Mouse (Mus musculus) mature B cell (primary cell): ENCODE measurements around the gene Hspa4.
"Not testable (repeated sequence)": the region's sequence is repeated elsewhere in the genome, so short reads cannot be mapped to it uniquely, and the experiment has no call there.

ENCODE experiments used
- in situ Hi-C: fragments of 300-500 bp; cut with MboI; formaldehyde crosslinking; loops from 2 replicates; pipeline ENCODE4 v1.14.3; 2019

The Hspa4 gene

DNA sequence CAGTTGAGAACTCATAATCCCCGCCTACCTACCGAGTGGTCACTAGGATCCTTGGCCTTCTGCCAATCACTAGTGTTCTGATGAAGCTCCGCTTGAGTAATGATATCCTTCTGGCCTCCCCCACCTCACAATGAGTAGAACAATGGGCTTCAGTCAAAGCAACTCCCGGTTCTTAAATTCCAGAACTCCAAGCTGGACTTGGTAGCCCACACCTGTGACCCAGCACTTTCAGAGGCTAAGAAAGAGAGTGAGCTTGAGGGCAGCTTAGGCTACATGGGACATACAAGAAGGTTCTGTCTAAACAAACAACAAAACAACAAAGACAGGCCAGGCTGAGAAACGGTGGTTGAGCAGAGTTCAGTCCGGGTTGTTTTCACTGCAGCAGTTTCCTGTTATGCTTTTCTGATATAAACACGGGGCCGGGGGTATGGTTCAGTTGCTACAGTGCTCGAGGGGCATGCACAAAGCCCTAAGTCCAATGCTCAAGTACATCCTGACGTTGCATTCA, 7.4 kb upstream of the Hspa4 start:
- in situ Hi-C loops = loop anchor here (10.0 kb wide), 1 partner anchor 47 kb away; the partner anchor contains the start of gene Aff4

- in situ Hi-C loops = loop anchor here (10.0 kb wide), 1 partner anchor 48 kb away; the partner anchor contains the start of gene Aff4
These were observed 6.7 kb upstream of the Hspa4 start for GRCm38 (mm10) chr11:53306965-53307364.

- in situ Hi-C loops = loop anchor here (10.0 kb wide), 1 partner anchor 51 kb away; the partner anchor contains the start of gene Aff4
These were observed 4.0 kb upstream of the Hspa4 start for GRCm38 (mm10) chr11:53304044-53304840.

DNA sequence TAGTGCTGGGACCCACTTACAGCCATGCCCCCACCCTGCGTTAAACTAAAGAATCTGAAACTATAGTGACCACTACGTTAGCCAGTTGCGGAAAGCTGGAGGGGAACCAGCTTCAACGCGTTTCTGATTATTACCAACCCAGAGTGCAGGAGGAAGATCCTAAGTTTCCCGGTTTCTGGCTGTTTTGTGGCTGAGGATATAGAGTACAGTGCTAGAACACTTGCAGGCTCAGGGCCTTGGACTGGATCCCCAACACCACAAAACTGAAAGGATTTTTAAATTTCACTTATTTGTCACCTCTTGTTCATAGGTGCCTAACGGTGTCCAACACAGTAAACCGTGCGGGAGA, 884 bp upstream of the Hspa4 start:
- in situ Hi-C loops = loop anchor here (10.0 kb wide), 1 partner anchor 54 kb away; the partner anchor contains the start of gene Aff4

GRCm38 (mm10) chr11:53299551-53300329, 517 bp downstream of the Hspa4 start:
- in situ Hi-C loops = loop anchor here (10.0 kb wide), 1 partner anchor 55 kb away; the partner anchor contains the start of gene Aff4

GRCm38 (mm10) chr11:53297947-53298860, 2.1 kb downstream of the Hspa4 start:
- in situ Hi-C loops = no loop called here

GRCm38 (mm10) chr11:53296880-53297279, 3.4 kb downstream of the Hspa4 start:
- in situ Hi-C loops = no loop called here

DNA sequence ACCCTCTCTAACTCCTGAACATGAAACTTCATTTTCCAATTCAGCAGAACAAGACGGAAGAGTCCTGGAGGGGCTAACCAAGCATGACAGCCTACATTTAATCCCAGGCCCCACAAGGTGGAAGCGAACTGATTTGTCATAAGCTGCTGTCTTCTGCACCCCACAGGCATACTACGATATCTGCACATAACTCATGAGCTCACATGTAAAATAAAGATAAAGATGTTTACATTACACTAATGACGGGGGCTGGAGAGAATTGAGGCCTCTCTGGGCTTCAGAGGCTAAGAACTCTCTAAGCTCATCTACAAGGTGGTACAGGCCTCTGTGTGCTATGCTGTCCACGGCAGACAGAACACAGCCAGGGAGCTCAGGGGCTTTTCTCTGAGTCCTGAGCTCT, 5.8 kb downstream of the Hspa4 start:
- in situ Hi-C loops = no loop called here

GRCm38 (mm10) chr11:53290871-53291270, 9.4 kb downstream of the Hspa4 start:
- in situ Hi-C loops = no loop called here

GRCm38 (mm10) chr11:53290187-53290586, 10.1 kb downstream of the Hspa4 start:
- in situ Hi-C loops = not testable (repeated sequence)

DNA sequence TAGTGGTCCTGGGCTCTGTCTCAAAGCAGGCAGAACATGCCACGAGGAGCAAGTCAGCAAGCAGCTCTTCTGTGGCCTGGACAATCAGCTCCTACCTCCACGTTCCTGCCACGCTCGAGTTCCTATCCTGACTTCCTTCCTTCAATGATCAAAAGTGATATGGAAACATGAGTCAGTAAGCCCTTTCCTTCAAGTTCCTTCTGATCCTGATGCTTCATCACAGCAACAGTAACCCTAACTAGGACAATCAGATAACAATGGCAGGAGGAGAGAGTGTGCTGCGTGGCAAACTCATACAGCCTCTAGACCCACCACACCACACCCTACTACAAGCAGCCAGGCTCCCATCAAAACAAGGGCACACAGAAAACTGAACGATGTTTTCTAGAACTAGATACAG, 14.4 kb downstream of the Hspa4 start:
- in situ Hi-C loops = no loop called here

- in situ Hi-C loops = no loop called here
These were observed 21.8 kb downstream of the Hspa4 start for GRCm38 (mm10) chr11:53278411-53278810.

DNA sequence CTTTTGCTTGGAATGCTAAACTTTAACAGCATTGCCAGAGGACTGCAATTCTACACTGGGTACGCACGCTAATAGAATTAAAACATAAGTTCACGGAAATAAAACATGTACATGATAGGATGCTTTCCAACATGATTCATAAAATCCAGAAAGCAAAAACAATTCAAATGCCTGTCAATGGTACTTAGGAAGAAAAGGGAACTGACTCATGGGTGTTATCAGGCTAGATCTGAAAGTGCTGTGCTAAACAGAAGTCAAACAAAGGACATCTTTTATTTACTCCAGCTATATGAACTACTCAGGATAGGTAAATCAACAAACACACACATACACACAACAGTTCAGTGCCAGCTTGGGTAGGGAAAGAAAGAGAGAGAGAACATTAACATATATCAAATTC, 24.9 kb downstream of the Hspa4 start:
- in situ Hi-C loops = no loop called here

DNA sequence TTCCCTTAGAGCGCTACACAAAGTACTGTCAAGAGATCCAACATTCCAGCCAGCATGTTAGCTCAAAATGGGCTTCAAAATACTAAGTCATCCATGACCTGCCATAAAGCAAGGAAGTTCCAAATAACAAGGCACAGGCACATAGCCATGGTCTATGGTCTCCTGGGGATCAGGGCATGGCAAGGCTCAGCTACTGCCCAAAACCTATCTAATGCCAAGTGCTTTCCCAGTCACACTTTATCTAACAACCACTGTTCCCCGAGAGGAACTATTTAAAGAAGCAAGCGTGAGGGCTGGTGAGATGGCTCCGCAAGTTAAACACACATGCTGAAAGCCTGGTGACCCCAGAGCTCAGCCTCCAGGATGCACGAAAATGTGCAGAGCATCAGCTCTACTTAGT, 26.9 kb downstream of the Hspa4 start:
- in situ Hi-C loops = loop anchor here (25.0 kb wide), 1 partner anchor 861 kb away; no protein-coding TSS in a partner anchor

DNA sequence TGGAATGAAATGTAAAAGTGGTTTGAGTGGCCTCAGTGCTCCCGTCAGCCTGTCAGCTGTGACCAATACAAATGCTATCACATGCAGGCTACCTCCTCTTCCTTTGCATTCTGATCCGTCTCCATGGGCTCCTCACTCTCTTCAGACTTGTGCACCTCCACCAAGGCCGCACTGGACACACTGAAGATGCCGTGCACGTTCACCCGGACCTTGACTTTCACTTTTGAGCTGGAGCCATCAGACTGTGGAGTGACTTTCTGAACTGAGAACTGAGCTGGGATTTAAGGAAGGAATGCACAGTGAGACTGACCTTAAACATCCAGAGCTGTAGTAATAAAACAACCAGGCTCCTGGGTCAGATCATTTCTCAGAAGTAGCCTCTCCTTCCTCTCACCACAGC, 30.7 kb downstream of the Hspa4 start:
- in situ Hi-C loops = loop anchor here (25.0 kb wide), 1 partner anchor 857 kb away; no protein-coding TSS in a partner anchor

DNA sequence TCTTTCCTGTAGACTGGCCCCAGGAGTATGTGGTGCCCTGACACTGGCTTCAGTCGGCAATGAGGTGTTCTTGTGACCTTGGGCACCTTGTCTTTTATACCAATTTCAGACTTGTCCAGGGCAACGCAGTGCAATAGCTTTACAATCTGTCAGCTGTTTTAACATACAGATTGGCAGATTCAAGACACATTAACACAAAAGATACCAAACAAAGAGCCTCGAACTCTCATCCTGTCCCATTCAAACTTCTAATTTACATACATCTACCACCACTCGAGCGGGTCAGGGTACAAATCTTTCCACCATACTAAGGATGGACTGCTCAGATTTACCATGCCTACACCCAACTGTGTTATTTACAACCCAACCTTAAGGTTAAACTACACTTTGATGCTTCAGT, 39.7 kb downstream of the Hspa4 start:
- in situ Hi-C loops = loop anchor here (25.0 kb wide), 1 partner anchor 848 kb away; no protein-coding TSS in a partner anchor

GRCm38 (mm10) chr11:53260056-53260455, 40.2 kb downstream of the Hspa4 start:
- in situ Hi-C loops = loop anchor here (25.0 kb wide), 1 partner anchor 848 kb away; no protein-coding TSS in a partner anchor

GRCm38 (mm10) chr11:53259047-53259632, 41.1 kb downstream of the Hspa4 start:
- in situ Hi-C loops = loop anchor here (10.0 to 25.0 kb wide), 2 partner anchors 94 to 847 kb away; no protein-coding TSS in a partner anchor

DNA sequence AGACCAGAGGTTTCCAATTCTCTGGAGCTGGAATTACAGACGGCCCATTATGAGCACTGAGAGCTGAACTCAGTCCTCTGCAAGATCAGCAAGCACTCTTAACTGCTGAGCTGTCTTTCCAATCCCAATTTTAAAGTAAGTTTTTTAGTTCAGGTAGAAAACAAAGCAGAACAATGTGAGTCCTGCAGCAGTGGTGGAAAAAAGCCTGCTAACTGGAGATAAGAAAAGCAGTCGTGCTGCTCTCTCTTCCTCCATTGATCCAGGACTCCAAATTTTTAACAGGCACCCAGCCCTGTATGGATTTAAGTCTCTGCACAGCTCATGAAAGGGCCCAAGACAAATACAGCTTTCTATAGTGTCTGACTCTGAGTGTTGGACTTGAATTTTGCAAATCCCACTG, 43.3 kb downstream of the Hspa4 start:
- in situ Hi-C loops = loop anchor here (10.0 to 25.0 kb wide), 2 partner anchors 92 to 845 kb away; no protein-coding TSS in a partner anchor

GRCm38 (mm10) chr11:53254926-53255325, 45.3 kb downstream of the Hspa4 start:
- in situ Hi-C loops = loop anchor here (10.0 to 25.0 kb wide), 2 partner anchors 90 to 843 kb away; no protein-coding TSS in a partner anchor
